In genomic region chr14:31416835-31417549, GRCm38 (mm10) we compare ENCODE assay signal across 11 mouse cellular contexts. TPM values are rescaled to one million over a fixed set of nuclear protein-coding genes. Genes with fewer than 3 reads are reported as not detected.
A peak's percentile ranks its signal among the peaks of the same experiment; 100 is the strongest.
DNase-seq lines count a peak whose midpoint lies in the region; ATAC-seq lines count a peak whose summit lies in the region.
"Had no signal": no experiment of that assay in that cellular context is flagged by ENCODE, and none has a peak within 500 bp of the region (broad histone marks: within the 10 kb centered on the region; RNA-seq: fewer than 3 reads in every experiment).

No protein-coding gene starts in this region.

- peak; percentile 50 to 58 for DNase-seq in cerebellum, adult 18-20 months
- DNase-seq in cerebellum, postnatal 14 days = no peak
- no peak for DNase-seq in heart, postnatal 25 days (ENCODE audit: low spot score)
- no peak for DNase-seq in liver, embryonic 11.5 days (ENCODE audit: low spot score)
- peak; percentile 83 for DNase-seq in lung, postnatal 36 days
- DNase-seq: left cerebral cortex, postnatal 4 days had no signal

- ATAC-seq in heart, embryonic 15.5 days (replicated peaks; ENCODE audit: insufficient number of reproducible peaks, insufficient read depth, low FRiP score, low read depth) = no peak
- peak; percentile 57 for ATAC-seq in liver, embryonic 16.5 days (ENCODE audit: low read depth)
- ATAC-seq in liver, embryonic 11.5 days (replicated peaks; ENCODE audit: low FRiP score) = no peak
- ATAC-seq in megakaryocyte progenitor cell, adult 5-6 weeks (replicated peaks; ENCODE audit: poor library complexity) = no peak
- ATAC-seq: intestine, embryonic 16.5 days had no signal

- 70% methylated on average over 16 of the region's 16 CpGs for WGBS in heart, embryonic 15.5 days
- 72% methylated on average over 16 of the region's 16 CpGs for WGBS in liver, embryonic 16.5 days (ENCODE audit: insufficient replicate concordance)
- WGBS in liver, embryonic 11.5 days = 84% methylated on average over 16 of the region's 16 CpGs

- no peaks in the 10 kb centered on the region for H3K27me3 ChIP-seq in heart, embryonic 15.5 days
- H3K27me3 ChIP-seq in liver, embryonic 16.5 days (ENCODE audit: control insufficient read depth, insufficient read depth, low read depth, low read length) = no peaks in the 10 kb centered on the region
- H3K27me3 ChIP-seq in liver, embryonic 11.5 days (replicated peaks; ENCODE audit: control insufficient read depth, insufficient read depth, low read length) = no peaks in the 10 kb centered on the region

- no peak overlapping the region for H3K9ac ChIP-seq in heart, embryonic 15.5 days
- no peak overlapping the region for H3K9ac ChIP-seq in liver, embryonic 16.5 days (ENCODE audit: low read depth, low read length)
- no peak overlapping the region for H3K9ac ChIP-seq in liver, embryonic 11.5 days (ENCODE audit: low read depth, low read length)

- H3K36me3 ChIP-seq in heart, embryonic 15.5 days = no peaks in the 10 kb centered on the region
- no peaks in the 10 kb centered on the region for H3K36me3 ChIP-seq in liver, embryonic 16.5 days (ENCODE audit: control insufficient read depth, insufficient read depth)
- H3K36me3 ChIP-seq in liver, embryonic 11.5 days (ENCODE audit: control insufficient read depth, insufficient read depth, low read length) = no peaks in the 10 kb centered on the region; the same call in 1 of the 2 replicates

- intact Hi-C loops in heart, postnatal 25 days (cut with DNase I) = no loop called here

- H3K9me3 ChIP-seq in heart, embryonic 15.5 days (replicated peaks) = no peaks in the 10 kb centered on the region
- no peaks in the 10 kb centered on the region for H3K9me3 ChIP-seq in liver, embryonic 16.5 days (replicated peaks; ENCODE audit: control insufficient read depth, low read length)
- no peaks in the 10 kb centered on the region for H3K9me3 ChIP-seq in liver, embryonic 11.5 days (ENCODE audit: control insufficient read depth, low read length)

- peaks cover 86% of the 10 kb centered on the region for H3K4me1 ChIP-seq in heart, embryonic 15.5 days (replicated peaks)
- H3K4me1 ChIP-seq in liver, embryonic 16.5 days (ENCODE audit: control insufficient read depth, low read depth, low read length) = peaks cover 40% of the 10 kb centered on the region
- H3K4me1 ChIP-seq in liver, embryonic 11.5 days (replicated peaks; ENCODE audit: control insufficient read depth, insufficient read depth, low read length) = peaks cover 19% of the 10 kb centered on the region

- no peak overlapping the region for H3K4me2 ChIP-seq in heart, embryonic 15.5 days
- H3K4me2 ChIP-seq in liver, embryonic 16.5 days (ENCODE audit: low read depth, low read length) = no peak overlapping the region
- no peak overlapping the region for H3K4me2 ChIP-seq in liver, embryonic 11.5 days

- peak overlapping the region; percentile 38 for H3K27ac ChIP-seq in heart, embryonic 15.5 days
- peak overlapping the region; percentile 2 for H3K27ac ChIP-seq in liver, embryonic 16.5 days (ENCODE audit: low read length)
- H3K27ac ChIP-seq in liver, embryonic 11.5 days (ENCODE audit: low read depth, low read length) = no peak overlapping the region

- H3K4me3 ChIP-seq in heart, embryonic 15.5 days = no peak overlapping the region
- no peak overlapping the region for H3K4me3 ChIP-seq in liver, embryonic 16.5 days (ENCODE audit: low read depth, low read length)
- no peak overlapping the region for H3K4me3 ChIP-seq in liver, embryonic 11.5 days (ENCODE audit: low read depth, low read length)
- H3K4me3 ChIP-seq: myocyte had no signal

RNA-seq across cellular contexts. Expression of gene Sh3bp5, which starts 18.9 kb away (rescaled TPM):
- 21.4 and 28.4 TPM in 2 replicates for polyA plus RNA-seq in heart, embryonic 15.5 days (2015; fragmentation: Nextera tagmentation; extraction: Ambion mirVana)
- 10 to 100 TPM; 41.0 to 58.1 TPM for total RNA-seq in heart, postnatal 25 days (2021)
- 19.3 and 22.1 TPM in 2 replicates for polyA plus RNA-seq in liver, embryonic 16.5 days (2015; fragmentation: Nextera tagmentation; extraction: Ambion mirVana)
- 15.0 and 17.3 TPM in 2 replicates for polyA plus RNA-seq in liver, embryonic 11.5 days (2014; fragmentation: Nextera tagmentation; extraction: Ambion mirVana)
- 4.5 and 6.2 TPM in 2 replicates for total RNA-seq in megakaryocyte progenitor cell, adult 5-6 weeks (2015)
- total RNA-seq in megakaryocyte progenitor cell, adult 5-6 weeks (2017) = 3.6 and 5.2 TPM in 2 replicates

Comparison
In these comparisons a context has a peak if more than half of its experiments do, and no peak if none do; other contexts are left out.
1. DNase-seq: peak in cerebellum, adult 18-20 months (2 of 2) and lung, postnatal 36 days (single experiment); none in cerebellum, postnatal 14 days (0 of 2), heart, postnatal 25 days (single experiment) and liver, embryonic 11.5 days (single experiment).